Comparison of ENCODE assay signal across 9 mouse cellular contexts in genomic region chr4:107349311-107350008, GRCm38 (mm10). TPM values are rescaled to one million over a fixed set of nuclear protein-coding genes. Genes with fewer than 3 reads are reported as not detected.
A peak's percentile ranks its signal among the peaks of the same experiment; 100 is the strongest.
DNase-seq lines count a peak whose midpoint lies in the region; ATAC-seq lines count a peak whose summit lies in the region.
"Had no signal": no experiment of that assay in that cellular context is flagged by ENCODE, and none has a peak within 500 bp of the region (broad histone marks: within the 10 kb centered on the region; RNA-seq: fewer than 3 reads in every experiment).

No protein-coding gene starts in this region.

- 0 out of 2 replicates have a peak, but pooled peaks have one; percentile 33 for ATAC-seq in heart, embryonic 15.5 days (replicated peaks; ENCODE audit: insufficient number of reproducible peaks, insufficient read depth, low FRiP score, low read depth)
- ATAC-seq in granulocyte monocyte progenitor cell, adult 5-6 weeks (replicated peaks; ENCODE audit: poor library complexity, severe bottlenecking), result peak; percentile 65
- ATAC-seq in lung, embryonic 16.5 days (ENCODE audit: low read depth), result peak; percentile 80

- H3K9ac ChIP-seq in heart, embryonic 15.5 days, result no peak overlapping the region
- 0 out of 2 replicates have a peak overlapping the region, but pooled peaks have one; percentile 25 for H3K9ac ChIP-seq in lung, embryonic 16.5 days (ENCODE audit: low read length)
- H3K9ac ChIP-seq: embryonic facial prominence, embryonic 12.5 days had no signal

- DNase-seq in heart, postnatal 25 days (ENCODE audit: low spot score), result no peak
- peak; percentile 39 for DNase-seq in T-cell, adult 2 months (ENCODE audit: low spot score)
- DNase-seq in layer of hippocampus, adult 11-12 months (ENCODE audit: low spot score), result peak; percentile 46
- DNase-seq in retina, postnatal 7 days (ENCODE audit: low read depth, low spot score), result peak; percentile 53
- no peak for DNase-seq in yolk sac, embryonic 10.5 days (ENCODE audit: low spot score)

- H3K27me3 ChIP-seq in heart, embryonic 15.5 days, result no peaks in the 10 kb centered on the region
- no peaks in the 10 kb centered on the region for H3K27me3 ChIP-seq in lung, embryonic 16.5 days (ENCODE audit: control insufficient read depth, insufficient read depth, low read depth, low read length)
- H3K27me3 ChIP-seq: embryonic facial prominence, embryonic 12.5 days had no signal

- H3K9me3 ChIP-seq in heart, embryonic 15.5 days (replicated peaks), result no peaks in the 10 kb centered on the region
- no peaks in the 10 kb centered on the region for H3K9me3 ChIP-seq in lung, embryonic 16.5 days (ENCODE audit: control insufficient read depth, low read length)
- H3K9me3 ChIP-seq: embryonic facial prominence, embryonic 12.5 days had no signal

- H3K4me1 ChIP-seq in heart, embryonic 15.5 days (replicated peaks), result 0 out of 2 replicates have a peak, but pooled peaks cover 5% of the 10 kb centered on the region
- H3K4me1 ChIP-seq in lung, embryonic 16.5 days (replicated peaks; ENCODE audit: control insufficient read depth, insufficient read depth, low read length), result peaks cover 6% of the 10 kb centered on the region

- H3K4me2 ChIP-seq in heart, embryonic 15.5 days, result no peak overlapping the region
- H3K4me2 ChIP-seq in lung, embryonic 16.5 days (ENCODE audit: low read depth, low read length), result peak overlapping the region; percentile 1
- H3K4me2 ChIP-seq: embryonic facial prominence, embryonic 12.5 days had no signal

- 57% methylated on average over 8 of the region's 8 CpGs for WGBS in heart, embryonic 15.5 days
- 48% methylated on average over 8 of the region's 8 CpGs for WGBS in lung, embryonic 16.5 days

- H3K36me3 ChIP-seq in heart, embryonic 15.5 days, result peaks cover 3% of the 10 kb centered on the region; the same call in 1 of the 2 replicates
- peaks cover 2% of the 10 kb centered on the region; the same call in 1 of the 2 replicates for H3K36me3 ChIP-seq in lung, embryonic 16.5 days (ENCODE audit: control insufficient read depth, insufficient read depth, low read length)

- intact Hi-C loops in heart, postnatal 25 days (cut with DNase I), result loop anchor here (2.0 to 5.0 kb wide), 2 partner anchors 99 to 157 kb away; no protein-coding TSS in a partner anchor

- no peak overlapping the region for H3K27ac ChIP-seq in heart, embryonic 15.5 days
- H3K27ac ChIP-seq in lung, embryonic 16.5 days (ENCODE audit: low read length), result peak overlapping the region; percentile 70
- H3K27ac ChIP-seq: embryonic facial prominence, embryonic 12.5 days had no signal

- H3K4me3 ChIP-seq in heart, embryonic 15.5 days, result no peak overlapping the region
- H3K4me3 ChIP-seq in lung, embryonic 16.5 days (ENCODE audit: low read length), result no peak overlapping the region
- H3K4me3 ChIP-seq: embryonic facial prominence, embryonic 12.5 days had no signal

RNA-seq across cellular contexts. Expression of gene Ndc1, which starts 18.1 kb away (rescaled TPM):
- 18.9 and 23.3 TPM in 2 replicates for polyA plus RNA-seq in heart, embryonic 15.5 days (2015; fragmentation: Nextera tagmentation; extraction: Ambion mirVana)
- total RNA-seq in heart, postnatal 25 days (2021), result 10 to 100 TPM; 12.3 to 12.4 TPM
- total RNA-seq in granulocyte monocyte progenitor cell, adult 5-6 weeks (2014; fragmentation: Nextera tagmentation), result 43.5 and 56.0 TPM in 2 replicates
- total RNA-seq in granulocyte monocyte progenitor cell, adult 5-6 weeks (2017), result 96.2 and 181 TPM in 2 replicates
- 31.2 and 34.8 TPM in 2 replicates for polyA plus RNA-seq in lung, embryonic 16.5 days (2015; fragmentation: Nextera tagmentation; extraction: Ambion mirVana)

RNA-seq across cellular contexts. Expression of gene Yipf1, which starts 35.3 kb away (rescaled TPM):
- 40.3 and 41.1 TPM in 2 replicates for polyA plus RNA-seq in heart, embryonic 15.5 days (2015; fragmentation: Nextera tagmentation; extraction: Ambion mirVana)
- 10 to 100 TPM; 20.7 to 22.3 TPM for total RNA-seq in heart, postnatal 25 days (2021)
- 44.1 and 53.5 TPM in 2 replicates for total RNA-seq in granulocyte monocyte progenitor cell, adult 5-6 weeks (2014; fragmentation: Nextera tagmentation)
- total RNA-seq in granulocyte monocyte progenitor cell, adult 5-6 weeks (2017), result 32.0 and 38.8 TPM in 2 replicates
- polyA plus RNA-seq in lung, embryonic 16.5 days (2015; fragmentation: Nextera tagmentation; extraction: Ambion mirVana), result 55.5 and 56.4 TPM in 2 replicates

RNA-seq across cellular contexts. Expression of gene Dio1, which starts 42.5 kb away (rescaled TPM):
- 0.51 TPM in 1 of 2 replicates, not detected in the other for polyA plus RNA-seq in heart, embryonic 15.5 days (2015; fragmentation: Nextera tagmentation; extraction: Ambion mirVana)
- total RNA-seq in heart, postnatal 25 days (2021), result not detected
- total RNA-seq in granulocyte monocyte progenitor cell, adult 5-6 weeks (2014; fragmentation: Nextera tagmentation), result not detected in 2 replicates
- total RNA-seq in granulocyte monocyte progenitor cell, adult 5-6 weeks (2017), result not detected in 2 replicates
- polyA plus RNA-seq in lung, embryonic 16.5 days (2015; fragmentation: Nextera tagmentation; extraction: Ambion mirVana), result 0.16 and 0.44 TPM in 2 replicates
- polyA plus RNA-seq: embryonic facial prominence, embryonic 12.5 days had no signal

Comparison
In these comparisons a context has a peak if more than half of its experiments do, and no peak if none do; other contexts are left out.
1. DNase-seq: peak in T-cell, adult 2 months (single experiment), layer of hippocampus, adult 11-12 months (single experiment) and retina, postnatal 7 days (single experiment); none in heart, postnatal 25 days (single experiment) and yolk sac, embryonic 10.5 days (single experiment).
2. Peak in every context shown above with its lines, with median percentiles within 50 percentile points of each other: ATAC-seq.